Mouse (Mus musculus) neural tube, embryonic 11.5 days (tissue): ENCODE measurements at regions not wholly inside any gene's neighbourhood (a gene's known extent, or its start where the extent isn't known, plus 50 kb on each side); places are given as distances from the start of the nearest gene placed in this dataset.

Experiments used
- ATAC-seq: fragments of 200-750 bp; cut with Nextera tagmentation; 2 replicates; pipeline ENCODE4 v1.8.0; 2017; ENCODE audit warnings: moderate number of reproducible peaks, mild to moderate bottlenecking, moderate TSS enrichment, moderate library complexity; ENCODE audit not compliant: insufficient read depth, low FRiP score, low TSS enrichment
- DNase-seq: peaks from one replicate; pipeline ENCODE4 v3.0.0-alpha.2; 2015; ENCODE audit warnings: low spot score
- H3K27ac ChIP-seq: fragments of 300-500 bp; sonication (generic); 2 replicates; pipeline ENCODE4 v1.5.1; 2014; ENCODE audit warnings: low read depth, mild to moderate bottlenecking, low read length
- H3K27me3 ChIP-seq: fragments of 300-500 bp; sonication (generic); 2 replicates; pipeline ENCODE4 v1.6.1; 2014; ENCODE audit warnings: mild to moderate bottlenecking, low read length, mixed read lengths; ENCODE audit not compliant: control insufficient read depth, insufficient read depth
- H3K36me3 ChIP-seq: fragments of 300-500 bp; sonication (generic); 2 replicates; pipeline ENCODE4 v1.6.1; 2014; ENCODE audit warnings: mild to moderate bottlenecking, low read length, moderate library complexity, mixed read lengths; ENCODE audit not compliant: control insufficient read depth, insufficient read depth
- H3K4me1 ChIP-seq: fragments of 300-500 bp; sonication (generic); 2 replicates; pipeline ENCODE4 v1.6.1; 2014; ENCODE audit warnings: low read length, mixed read lengths; ENCODE audit not compliant: control insufficient read depth, insufficient read depth
- H3K4me2 ChIP-seq: fragments of 300-500 bp; sonication (generic); 2 replicates; pipeline ENCODE4 v1.6.1; 2014; ENCODE audit warnings: low read depth, mild to moderate bottlenecking, moderate library complexity
- H3K4me3 ChIP-seq: fragments of 300-500 bp; sonication (generic); 2 replicates; pipeline ENCODE4 v1.5.1; 2014; ENCODE audit warnings: low read depth, low read length
- H3K9ac ChIP-seq: fragments of 300-500 bp; sonication (generic); 2 replicates; pipeline ENCODE4 v1.6.1; 2014; ENCODE audit warnings: mild to moderate bottlenecking, low read length
- H3K9me3 ChIP-seq: fragments of 300-500 bp; sonication (generic); 2 replicates; pipeline ENCODE4 v1.6.1; 2016; ENCODE audit warnings: low read length; ENCODE audit not compliant: control insufficient read depth
- WGBS: fragments of 180-500 bp; shearing (Covaris S2); extraction: QIAGEN DNeasy Blood & Tissue Kit; methylation state at CpG from one replicate; pipeline ENCODE4 v1.1.7; 2014; 5-methylcytosine and 5-hydroxymethylcytosine counted together

DNA sequence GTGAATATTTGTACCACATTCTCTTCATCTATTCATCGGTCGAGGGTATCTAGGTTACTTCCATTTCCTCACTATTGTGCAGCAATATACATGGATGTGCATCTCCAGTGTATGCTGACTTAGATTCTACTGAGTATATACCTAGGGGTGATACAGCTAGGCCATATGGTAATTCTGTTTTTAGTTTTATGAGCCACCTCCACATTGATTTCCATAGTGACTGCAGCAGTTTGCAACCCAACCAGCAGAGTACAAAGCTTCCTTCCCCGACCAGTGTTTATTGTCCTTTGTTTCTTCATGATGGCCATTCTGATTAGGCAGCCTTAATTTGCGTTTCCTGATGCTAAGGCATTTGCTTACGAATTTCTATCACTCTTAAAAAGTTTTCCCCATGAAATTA lies 111.1 kb upstream of the Slc39a10 start:
- DNase-seq = no peak
- WGBS = 73% methylated on average over 5 of the region's 5 CpGs
- no peak overlapping the region for H3K4me3 ChIP-seq
- H3K27me3 ChIP-seq = no peaks in the 10 kb centered on the region
- no peak overlapping the region for H3K9ac ChIP-seq
- H3K4me2 ChIP-seq = no peak overlapping the region
- ATAC-seq = no peak
- H3K9me3 ChIP-seq = no peaks in the 10 kb centered on the region
- H3K36me3 ChIP-seq = no peaks in the 10 kb centered on the region
- no peaks in the 10 kb centered on the region for H3K4me1 ChIP-seq
- no peak overlapping the region for H3K27ac ChIP-seq

DNA sequence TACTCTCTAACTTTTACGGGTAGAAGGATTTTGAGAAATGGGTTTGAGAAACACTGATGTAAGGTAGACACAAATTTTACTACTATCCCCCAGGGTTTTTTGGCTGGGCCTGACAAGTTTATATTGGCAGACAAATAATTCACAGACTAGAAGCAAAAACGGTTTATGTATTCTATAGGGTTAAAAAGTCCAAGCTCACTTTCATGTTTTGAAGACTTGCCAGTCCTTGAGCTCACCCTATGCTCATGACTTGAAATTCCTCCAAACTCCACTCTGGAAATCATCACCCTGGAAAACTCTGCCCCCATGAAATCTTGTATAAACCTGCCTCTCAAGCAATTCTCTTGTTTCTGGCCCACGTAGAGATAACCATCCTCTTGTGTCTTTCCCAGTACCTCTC lies 106.7 kb upstream of the Slc39a10 start:
- H3K4me2 ChIP-seq = no peak overlapping the region
- WGBS = 87% methylated on average over 3 of the region's 3 CpGs
- no peak overlapping the region for H3K4me3 ChIP-seq
- no peak overlapping the region for H3K9ac ChIP-seq
- no peaks in the 10 kb centered on the region for H3K4me1 ChIP-seq
- no peaks in the 10 kb centered on the region for H3K9me3 ChIP-seq
- no peak overlapping the region for H3K27ac ChIP-seq
- ATAC-seq (no peak), DNase-seq (no peak)
- H3K27me3 ChIP-seq = no peaks in the 10 kb centered on the region
- no peaks in the 10 kb centered on the region for H3K36me3 ChIP-seq

DNA sequence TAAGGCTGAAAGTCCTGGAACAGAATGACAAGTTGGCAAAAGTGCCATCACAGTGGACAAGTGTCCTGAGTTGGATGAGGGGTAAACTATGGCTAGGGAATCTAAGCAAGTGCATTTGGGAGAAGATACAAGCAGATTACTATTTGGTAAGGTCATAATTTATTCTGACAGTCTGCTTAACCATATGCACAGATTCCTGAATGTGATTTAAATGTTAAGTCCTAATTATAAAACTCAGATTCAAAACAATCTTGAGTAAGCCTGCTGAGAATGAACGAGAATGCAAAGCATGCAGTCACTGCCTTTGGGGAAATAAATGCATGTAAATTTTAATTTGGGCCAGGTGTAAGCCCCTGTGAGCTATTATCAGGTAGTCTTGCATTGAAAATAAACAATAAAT lies 93.3 kb upstream of the Slc39a10 start:
- Histone ChIP-seq H3K36me3 (no peaks in the 10 kb centered on the region), H3K4me3 (no peak overlapping the region), H3K9me3 (no peaks in the 10 kb centered on the region), H3K4me2 (no peak overlapping the region), H3K4me1 (no peaks in the 10 kb centered on the region), H3K27ac (no peak overlapping the region), H3K27me3 (no peaks in the 10 kb centered on the region), H3K9ac (no peak overlapping the region)
- ATAC-seq (no peak), DNase-seq (no peak)
- 80% methylated on average over 1 of the region's 1 CpGs for WGBS

DNA sequence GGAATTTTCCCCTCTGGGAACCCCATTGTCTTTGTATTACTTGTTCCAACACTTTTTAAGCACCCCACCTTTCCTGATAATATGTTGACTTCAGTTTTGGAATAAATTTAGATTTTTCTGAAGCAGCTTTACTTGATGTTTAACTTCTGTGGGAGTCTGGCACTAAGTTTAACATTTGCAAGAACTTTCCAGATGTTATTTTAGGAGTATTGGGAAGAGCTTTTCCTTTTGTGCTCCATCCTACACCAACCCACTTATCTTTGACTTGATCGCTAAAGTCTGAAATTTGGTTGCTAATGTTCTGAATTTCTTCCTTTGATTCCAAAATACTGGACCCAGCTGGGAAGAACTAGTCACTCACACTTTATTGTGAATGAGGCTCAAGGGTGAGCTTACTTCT lies 90.4 kb upstream of the Slc39a10 start:
- Histone ChIP-seq H3K4me2 (no peak overlapping the region), H3K9me3 (no peaks in the 10 kb centered on the region), H3K4me1 (no peaks in the 10 kb centered on the region), H3K4me3 (no peak overlapping the region), H3K27me3 (no peaks in the 10 kb centered on the region), H3K36me3 (no peaks in the 10 kb centered on the region), H3K9ac (no peak overlapping the region), H3K27ac (no peak overlapping the region)
- DNase-seq (no peak), ATAC-seq (no peak)
- 88% methylated on average over 1 of the region's 1 CpGs for WGBS

DNA sequence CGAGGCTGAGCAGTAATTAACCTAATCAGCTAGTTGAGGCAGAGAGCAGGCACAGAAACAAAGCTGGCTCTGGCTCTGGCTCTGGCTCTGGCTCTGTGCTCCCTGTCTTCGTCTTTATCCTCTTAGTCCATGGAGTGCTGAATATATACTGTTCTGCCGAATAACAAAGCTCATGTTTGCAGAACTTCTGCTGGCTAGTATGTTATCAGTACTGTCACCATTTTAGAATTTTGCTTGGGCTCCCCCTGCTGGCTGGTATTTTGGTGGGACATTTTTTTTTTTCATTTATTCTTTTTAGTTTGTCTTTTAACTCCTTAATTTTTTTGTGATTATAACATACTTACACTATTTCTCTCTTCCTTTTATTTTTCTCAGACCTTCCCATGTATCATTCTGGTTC lies 77.8 kb upstream of the Slc39a10 start:
- WGBS = 72% methylated on average over 3 of the region's 3 CpGs
- DNase-seq = peak; percentile 15

DNA sequence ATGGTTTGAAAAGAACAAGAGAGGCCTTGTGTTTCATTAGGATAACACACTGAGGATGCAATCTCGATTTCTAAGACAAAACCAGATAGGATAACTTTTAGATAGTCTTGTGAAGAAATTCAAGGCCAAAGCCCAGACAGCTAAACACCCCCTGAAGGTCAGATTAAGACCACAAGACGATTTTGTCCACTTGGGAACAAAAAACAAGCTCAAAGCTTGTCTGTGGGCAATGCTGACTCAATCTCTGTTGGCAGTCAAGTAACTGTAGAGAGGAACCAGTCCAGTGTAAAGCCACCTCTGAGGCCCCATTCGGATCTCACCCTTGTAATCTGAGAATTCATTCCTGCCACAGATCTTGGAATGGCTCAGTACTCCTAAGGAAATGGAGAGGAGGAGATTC lies 75.7 kb upstream of the Slc39a10 start:
- WGBS = 69% methylated on average over 3 of the region's 3 CpGs
- no peak for DNase-seq
- Histone ChIP-seq H3K27ac (no peak overlapping the region), H3K9ac (no peak overlapping the region), H3K27me3 (no peaks in the 10 kb centered on the region), H3K4me1 (no peaks in the 10 kb centered on the region), H3K4me3 (no peak overlapping the region), H3K9me3 (no peaks in the 10 kb centered on the region), H3K36me3 (no peaks in the 10 kb centered on the region), H3K4me2 (no peak overlapping the region)
- ATAC-seq = no peak

More for the DNA sequence above, 77.8 kb upstream of the Slc39a10 start:
- Histone ChIP-seq H3K9ac (no peak overlapping the region), H3K27ac (no peak overlapping the region), H3K4me1 (no peaks in the 10 kb centered on the region), H3K4me3 (no peak overlapping the region), H3K36me3 (no peaks in the 10 kb centered on the region), H3K27me3 (no peaks in the 10 kb centered on the region), H3K9me3 (no peaks in the 10 kb centered on the region), H3K4me2 (no peak overlapping the region)
- ATAC-seq = no peak

DNA sequence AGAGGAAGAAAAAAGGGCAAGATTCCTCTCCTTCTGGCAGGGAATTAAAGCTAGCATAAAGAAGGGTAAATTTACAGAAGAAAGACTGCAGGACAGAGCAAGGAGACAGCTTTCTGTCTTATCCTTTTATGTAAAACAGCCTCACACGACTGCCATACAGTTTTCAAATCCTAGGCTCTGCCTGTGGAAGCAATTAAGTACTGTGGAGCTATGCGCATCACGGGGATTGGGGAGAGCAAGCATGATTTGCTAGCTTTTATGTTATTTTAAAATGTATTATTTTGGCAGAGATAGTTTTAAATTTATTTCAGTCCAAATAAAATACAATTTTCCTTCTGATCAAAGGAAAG lies 74.2 kb upstream of the Slc39a10 start:
- H3K36me3 ChIP-seq = no peaks in the 10 kb centered on the region
- ATAC-seq (no peak), DNase-seq (no peak)
- WGBS = 67% methylated on average over 3 of the region's 3 CpGs
- H3K9me3 ChIP-seq = no peaks in the 10 kb centered on the region
- H3K27me3 ChIP-seq = no peaks in the 10 kb centered on the region
- H3K4me3 ChIP-seq = no peak overlapping the region
- no peak overlapping the region for H3K4me2 ChIP-seq
- H3K4me1 ChIP-seq = no peaks in the 10 kb centered on the region
- no peak overlapping the region for H3K27ac ChIP-seq
- H3K9ac ChIP-seq = no peak overlapping the region

DNA sequence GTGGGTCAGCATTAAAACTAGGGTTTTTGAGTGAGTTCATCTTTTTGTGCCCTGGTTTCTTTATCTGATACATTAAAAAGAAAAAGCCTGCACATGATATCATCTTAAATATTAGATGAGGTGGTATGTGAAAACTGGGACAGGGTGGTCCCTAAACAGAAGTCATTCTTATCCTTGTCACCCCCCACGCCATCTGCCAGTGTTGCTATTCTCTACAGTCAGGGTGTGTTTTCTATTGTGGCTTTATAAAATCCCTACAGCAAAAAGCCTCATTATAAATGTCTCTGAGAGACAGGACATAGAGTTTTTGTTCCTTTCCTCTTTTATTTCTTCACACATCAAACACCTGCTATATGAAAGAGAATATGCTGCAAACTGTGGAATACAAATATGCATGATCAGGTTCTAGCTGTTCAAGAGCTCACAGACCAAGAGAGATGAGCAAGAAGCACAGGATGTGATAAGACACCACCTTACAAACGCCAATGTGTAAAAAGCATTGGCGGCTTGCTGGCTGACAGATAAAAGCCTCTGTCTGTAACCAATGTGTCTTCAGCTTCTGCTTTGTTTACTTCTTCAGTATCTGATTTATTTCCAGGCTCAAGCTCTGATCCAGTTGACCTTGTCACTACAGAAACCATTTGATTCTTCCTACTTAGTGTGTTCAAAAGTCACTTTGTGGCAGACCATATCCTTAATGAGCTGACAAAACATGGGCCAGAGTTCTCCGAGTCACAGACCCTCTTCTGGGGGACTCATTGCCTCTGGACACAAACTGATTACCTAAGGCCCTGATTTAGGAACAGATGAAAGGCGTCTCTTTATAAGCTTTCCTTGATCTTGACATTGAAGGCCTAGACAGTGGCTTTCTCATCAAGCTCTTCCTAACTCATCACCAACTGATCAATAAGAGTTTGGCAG lies 73.6 kb upstream of the Slc39a10 start:
- Histone ChIP-seq H3K4me2 (no peak overlapping the region), H3K9ac (no peak overlapping the region), H3K27ac (no peak overlapping the region), H3K9me3 (no peaks in the 10 kb centered on the region), H3K36me3 (no peaks in the 10 kb centered on the region), H3K4me3 (no peak overlapping the region), H3K27me3 (no peaks in the 10 kb centered on the region), H3K4me1 (no peaks in the 10 kb centered on the region)
- ATAC-seq = no peak
- 68% methylated on average over 5 of the region's 5 CpGs for WGBS
- DNase-seq = no peak

DNA sequence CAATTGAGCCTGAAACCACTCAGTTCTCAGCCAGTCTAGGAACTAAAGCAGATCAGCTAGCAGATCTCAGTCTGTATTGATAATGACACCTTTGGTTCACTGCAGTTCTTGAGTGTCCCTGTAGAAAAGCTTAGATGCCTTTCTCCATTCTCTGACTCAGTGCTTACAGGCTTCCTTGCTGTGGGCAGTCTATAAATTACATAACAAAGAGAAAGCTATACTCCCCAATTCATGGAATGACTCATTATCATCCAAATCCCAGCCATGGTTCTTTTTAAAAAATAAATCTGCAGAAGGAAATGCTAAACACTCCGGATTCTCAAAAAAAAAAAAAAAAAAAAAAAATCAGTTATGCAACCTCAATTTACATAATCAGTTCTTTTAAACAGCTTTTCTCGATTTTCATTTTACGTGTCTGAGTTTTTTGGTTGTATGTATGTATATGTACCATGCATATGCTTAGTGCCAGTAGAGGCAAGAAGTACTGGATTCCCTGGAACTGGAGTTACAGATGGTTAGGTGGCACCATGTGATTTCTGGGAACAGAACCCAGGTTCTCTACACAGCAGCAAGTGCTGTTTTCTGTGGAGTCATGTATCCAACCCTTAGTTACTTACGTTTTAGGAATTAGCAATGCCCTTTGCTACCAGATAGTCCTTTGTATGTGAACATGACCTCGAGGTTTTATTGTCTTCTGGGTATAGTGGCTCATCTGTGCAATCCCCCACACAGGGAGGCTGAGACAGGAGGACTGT lies 71.5 kb upstream of the Slc39a10 start:
- no peaks in the 10 kb centered on the region for H3K36me3 ChIP-seq
- no peaks in the 10 kb centered on the region for H3K27me3 ChIP-seq
- no peaks in the 10 kb centered on the region for H3K4me1 ChIP-seq
- H3K27ac ChIP-seq = no peak overlapping the region
- DNase-seq (no peak), ATAC-seq (no peak)
- H3K4me3 ChIP-seq = no peak overlapping the region
- H3K9me3 ChIP-seq = no peaks in the 10 kb centered on the region
- WGBS = 74% methylated on average over 5 of the region's 5 CpGs
- H3K9ac ChIP-seq = no peak overlapping the region
- H3K4me2 ChIP-seq = no peak overlapping the region
